Mouse (Mus musculus): Measurements from ENCODE around the gene Ppp2r1b. TPM values are rescaled to one million over a fixed set of nuclear protein-coding genes. Genes with fewer than 3 reads are reported as not detected.
A peak's percentile ranks its signal among the peaks of the same experiment; 100 is the strongest.

Ppp2r1b gene
- total RNA-seq, 2 experiments from 2014 or later = 21.6 to 28.5 TPM

- intact Hi-C loops (cut with DNase I) = no loop called here
- Histone ChIP-seq H3K4me3 (no peak overlapping the region), H3K27ac (no peak overlapping the region)
- TF ChIP-seq CTCF (IDR thresholded peaks at IDR 0.05) = no peak
- no peak for DNase-seq (ENCODE audit: extremely low spot score in 1 of 2, low spot score in 2 of 2)
Measured at GRCm38 (mm10) chr9:50855133-50855766, 10.1 kb downstream of the Ppp2r1b start.

DNA sequence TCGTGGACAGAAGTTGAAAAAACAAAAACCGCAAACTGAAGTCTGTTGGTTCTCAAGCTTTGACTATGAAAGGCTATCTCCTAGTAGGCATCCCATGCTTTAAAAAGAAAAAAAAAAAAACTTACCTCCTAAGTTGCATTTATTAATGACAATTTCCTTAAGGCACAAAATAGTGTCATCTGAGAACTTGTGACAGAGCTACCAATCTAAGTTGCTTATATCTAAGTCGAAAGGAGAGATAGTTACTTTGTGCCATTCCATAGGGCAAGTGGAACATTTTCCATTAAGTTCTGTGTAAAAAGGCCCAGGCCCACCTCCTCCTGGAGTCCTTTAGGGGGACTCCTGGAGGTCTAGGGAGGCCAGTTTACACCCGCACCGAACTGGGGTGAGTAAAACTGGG lies 10.7 kb downstream of the Ppp2r1b start:
- intact Hi-C loops (cut with DNase I) = no loop called here
- no peak for DNase-seq (ENCODE audit: extremely low spot score in 1 of 2, low spot score in 2 of 2)
- TF ChIP-seq CTCF (IDR thresholded peaks at IDR 0.05) = no peak
- H3K4me3 ChIP-seq = no peak overlapping the region
- peak overlapping the region; percentile 26; the same call in 1 of the 2 replicates for H3K27ac ChIP-seq

- no peak for TF ChIP-seq CTCF (IDR thresholded peaks at IDR 0.05)
- intact Hi-C loops (cut with DNase I) = no loop called here
- peak overlapping the region; percentile 99 for H3K4me3 ChIP-seq
- peak; percentile 90 to 93 for DNase-seq (ENCODE audit: extremely low spot score in 1 of 2, low spot score in 2 of 2)
- peak overlapping the region; percentile 92 for H3K27ac ChIP-seq
Measured at GRCm38 (mm10) chr9:50856341-50857081, 11.4 kb downstream of the Ppp2r1b start.

- intact Hi-C loops (cut with DNase I) = no loop called here
- no peak for TF ChIP-seq CTCF (IDR thresholded peaks at IDR 0.05)
- Histone ChIP-seq H3K27ac (peak overlapping the region; percentile 92), H3K4me3 (peak overlapping the region; percentile 99)
- DNase-seq (ENCODE audit: extremely low spot score in 1 of 2, low spot score in 2 of 2) = peak in 1 of 2 experiments; percentile 59
Measured at GRCm38 (mm10) chr9:50857082-50857641, 12.1 kb downstream of the Ppp2r1b start.

- Histone ChIP-seq H3K4me3 (no peak overlapping the region), H3K27ac (no peak overlapping the region)
- intact Hi-C loops (cut with DNase I) = no loop called here
- no peak for TF ChIP-seq CTCF (IDR thresholded peaks at IDR 0.05)
- DNase-seq (ENCODE audit: extremely low spot score in 1 of 2, low spot score in 2 of 2) = no peak
Measured at GRCm38 (mm10) chr9:50858681-50859080, 13.6 kb downstream of the Ppp2r1b start.

DNA sequence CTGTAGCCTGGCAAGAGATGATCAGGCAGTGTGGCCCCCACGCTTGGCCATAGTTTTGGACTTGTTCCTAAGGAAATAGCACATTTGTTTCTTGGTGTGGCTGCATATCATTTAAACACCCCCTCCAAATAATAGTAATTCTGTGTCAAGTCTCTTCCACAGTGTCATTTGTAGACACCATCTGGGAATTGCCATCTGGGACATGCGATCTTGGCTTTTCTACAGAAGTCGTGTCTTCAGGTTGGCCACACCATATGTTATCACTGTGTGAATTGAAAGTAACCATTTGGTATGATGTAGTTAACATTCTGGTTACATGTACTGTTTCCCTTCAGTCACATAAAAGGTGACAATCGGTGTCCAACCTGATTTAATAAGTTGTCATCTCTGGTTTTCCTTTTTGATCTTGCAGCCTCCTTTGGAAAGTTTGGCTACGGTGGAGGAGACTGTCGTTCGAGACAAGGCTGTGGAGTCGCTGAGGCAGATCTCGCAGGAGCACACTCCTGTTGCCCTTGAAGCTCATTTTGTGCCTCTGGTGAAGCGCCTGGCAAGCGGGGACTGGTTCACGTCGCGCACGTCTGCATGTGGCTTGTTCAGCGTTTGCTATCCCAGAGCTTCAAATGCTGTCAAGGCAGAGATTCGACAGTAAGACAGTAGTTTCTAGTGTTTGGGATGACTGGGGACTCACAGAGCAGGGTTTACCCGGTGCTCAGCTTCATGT lies 16.2 kb downstream of the Ppp2r1b start:
- intact Hi-C loops (cut with DNase I) = no loop called here
- Histone ChIP-seq H3K4me3 (no peak overlapping the region), H3K27ac (no peak overlapping the region)
- TF ChIP-seq CTCF (IDR thresholded peaks at IDR 0.05) = no peak
- no peak for DNase-seq (ENCODE audit: extremely low spot score in 1 of 2, low spot score in 2 of 2)

DNA sequence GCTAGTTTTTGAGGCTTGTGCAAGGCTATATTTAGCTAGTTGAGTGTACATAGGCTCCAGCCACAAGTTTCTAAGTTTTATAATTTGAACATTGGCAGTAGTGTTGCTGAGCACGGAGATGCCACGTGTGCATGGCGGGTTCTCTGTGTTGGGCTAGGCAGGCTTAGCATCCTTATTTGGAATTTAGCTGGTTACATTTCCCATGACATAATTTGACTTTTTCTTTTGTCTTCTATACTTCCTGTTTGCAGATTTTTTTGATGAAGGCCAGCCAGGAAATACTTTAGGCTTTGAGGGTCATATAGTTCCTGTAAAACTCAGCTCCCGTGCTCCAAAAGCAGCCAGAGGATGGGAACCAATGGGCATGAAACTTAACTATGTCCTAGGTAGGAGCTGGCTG lies 18.7 kb downstream of the Ppp2r1b start:
- no peak overlapping the region for H3K4me3 ChIP-seq
- no peak for TF ChIP-seq CTCF (IDR thresholded peaks at IDR 0.05)
- H3K27ac ChIP-seq = no peak overlapping the region
- intact Hi-C loops (cut with DNase I) = no loop called here
- DNase-seq (ENCODE audit: extremely low spot score in 1 of 2, low spot score in 2 of 2) = no peak

GRCm38 (mm10) chr9:50864877-50865276 lies 19.8 kb downstream of the Ppp2r1b start:
- DNase-seq (ENCODE audit: extremely low spot score in 1 of 2, low spot score in 2 of 2) = no peak
- H3K4me3 ChIP-seq = no peak overlapping the region
- no peak overlapping the region for H3K27ac ChIP-seq
- no peak for TF ChIP-seq CTCF (IDR thresholded peaks at IDR 0.05)
- intact Hi-C loops (cut with DNase I) = no loop called here

DNA sequence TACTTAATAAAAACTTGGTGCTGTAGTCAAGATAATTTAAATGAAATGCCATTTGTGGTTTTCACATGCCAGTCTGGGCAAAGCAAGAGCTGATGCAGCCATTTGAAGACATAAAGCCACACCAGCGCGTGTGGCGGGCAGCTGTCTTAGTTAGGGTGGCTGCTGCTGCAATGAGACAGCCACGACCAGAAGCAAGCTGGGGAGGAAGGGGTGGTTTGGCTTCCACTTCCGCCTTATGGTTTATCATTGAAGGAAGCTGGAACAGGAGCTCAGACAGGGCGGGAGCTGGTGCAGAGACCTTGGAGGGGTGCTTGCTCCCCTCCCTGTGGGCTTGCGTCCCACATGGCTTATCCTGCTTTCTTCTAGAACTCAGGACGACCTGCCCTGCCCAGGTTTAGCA lies 20.7 kb downstream of the Ppp2r1b start:
- Histone ChIP-seq H3K4me3 (no peak overlapping the region), H3K27ac (no peak overlapping the region)
- no peak for TF ChIP-seq CTCF (IDR thresholded peaks at IDR 0.05)
- DNase-seq (ENCODE audit: extremely low spot score in 1 of 2, low spot score in 2 of 2) = no peak
- intact Hi-C loops (cut with DNase I) = no loop called here

DNA sequence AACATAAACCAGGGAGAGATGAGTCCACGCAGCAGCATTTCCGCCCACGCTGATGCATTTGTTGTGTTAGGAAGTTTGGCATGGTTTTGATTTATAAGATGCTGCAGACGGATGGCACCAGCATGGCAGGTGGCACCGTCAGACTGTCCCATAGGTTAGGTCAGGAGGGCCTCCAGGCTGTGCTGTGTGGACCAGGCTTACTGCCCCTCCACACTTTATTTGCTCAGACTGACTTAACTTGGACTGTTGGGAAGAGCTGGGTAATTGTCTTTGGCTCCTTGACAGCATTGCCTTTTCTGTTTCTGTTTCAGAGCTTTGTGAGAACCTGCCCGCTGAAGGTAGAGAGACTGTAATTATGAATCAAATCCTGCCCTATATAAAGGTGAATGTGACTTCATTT lies 21.9 kb downstream of the Ppp2r1b start:
- no peak overlapping the region for H3K4me3 ChIP-seq
- TF ChIP-seq CTCF (IDR thresholded peaks at IDR 0.05) = no peak
- no peak overlapping the region for H3K27ac ChIP-seq
- intact Hi-C loops (cut with DNase I) = no loop called here
- DNase-seq (ENCODE audit: extremely low spot score in 1 of 2, low spot score in 2 of 2) = no peak

DNA sequence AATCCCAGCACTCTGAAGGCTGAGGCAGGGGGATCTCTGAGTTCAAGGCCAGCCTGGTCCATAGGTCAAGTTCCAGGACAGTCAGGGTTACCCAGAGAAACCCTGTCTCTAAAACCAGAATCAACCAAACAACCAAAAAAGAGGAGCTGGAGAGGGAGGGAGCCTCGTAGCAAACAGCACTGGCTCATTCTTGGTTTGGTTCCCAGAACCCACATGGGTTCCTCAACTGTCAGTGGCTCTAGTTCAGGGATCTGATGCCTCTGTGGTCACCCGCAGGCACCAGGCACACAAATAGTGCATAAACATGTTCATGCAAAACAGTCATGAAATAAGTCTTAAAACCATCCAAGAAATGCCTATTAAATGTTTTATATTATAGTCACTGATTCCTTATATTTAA lies 23.1 kb downstream of the Ppp2r1b start:
- DNase-seq (ENCODE audit: extremely low spot score in 1 of 2, low spot score in 2 of 2) = no peak
- Histone ChIP-seq H3K4me3 (no peak overlapping the region), H3K27ac (no peak overlapping the region)
- intact Hi-C loops (cut with DNase I) = no loop called here
- TF ChIP-seq CTCF (IDR thresholded peaks at IDR 0.05) = no peak

GRCm38 (mm10) chr9:50873210-50873609 lies 28.1 kb downstream of the Ppp2r1b start:
- no peak for DNase-seq (ENCODE audit: extremely low spot score in 1 of 2, low spot score in 2 of 2)
- intact Hi-C loops (cut with DNase I) = no loop called here
- H3K4me3 ChIP-seq = no peak overlapping the region
- no peak for TF ChIP-seq CTCF (IDR thresholded peaks at IDR 0.05)
- H3K27ac ChIP-seq = no peak overlapping the region

Measured in left cerebral cortex, adult 2 months (tissue).